Mouse (Mus musculus) bone marrow macrophage, adult 2 months (primary cell): ENCODE results near the gene Olfr317. TPM values are rescaled to one million over a fixed set of nuclear protein-coding genes. Genes with fewer than 3 reads are reported as not detected.
"Not testable (repeated sequence)": the region's sequence is repeated elsewhere in the genome, so short reads cannot be mapped to it uniquely, and the experiment has no call there.

Experiments
- H3K27ac ChIP-seq: 2 replicates; pipeline ENCODE4 v1.5.1; 2012; ENCODE audit warnings: low read depth, low read length; ENCODE audit not compliant: insufficient read depth
- H3K4me1 ChIP-seq: 2 replicates; pipeline ENCODE4 v1.6.1; 2012; ENCODE audit warnings: low read length; ENCODE audit not compliant: control insufficient read depth, insufficient read depth
- H3K4me3 ChIP-seq: 2 replicates; pipeline ENCODE4 v1.5.1; 2012; ENCODE audit warnings: mild to moderate bottlenecking, low read length, moderate library complexity; ENCODE audit not compliant: insufficient read depth
- CTCF ChIP-seq: IDR thresholded peaks from 2 replicates; pipeline ENCODE4 v1.5.1; 2012; ENCODE audit warnings: low read depth, mild to moderate bottlenecking, low read length, moderate library complexity
- POLR2A ChIP-seq: IDR thresholded peaks from 2 replicates; pipeline ENCODE4 v1.6.1; 2012; ENCODE audit warnings: mild to moderate bottlenecking, low read depth, low read length, borderline replicate concordance
- polyA plus RNA-seq: library from polyadenylated mRNA; stranded (reverse); fragments of >200 nt; gene quantifications from 2 replicates; pipeline ENCODE4 v1.2.4, GENCODE M21; 2012; ENCODE audit not compliant: missing spikeins, insufficient read depth, insufficient read length

Olfr317 gene
- polyA plus RNA-seq, result not detected in 2 replicates

GRCm38 (mm10) chr11:58738792-58739262 is at the start of gene Olfr317:
Gene Olfr317, minus strand, starts transcription at chr11:58739212.
- no peak within 1 kb of the TSS for H3K27ac ChIP-seq
- H3K4me3 ChIP-seq, result no peak within 1 kb of the TSS
- no peak for TF ChIP-seq POLR2A
- no peak for TF ChIP-seq CTCF
- H3K4me1 ChIP-seq, result no peaks in the 10 kb centered on the region

GRCm38 (mm10) chr11:58788346-58788745 is 49.3 kb upstream of the Olfr317 start:
- no peak for TF ChIP-seq POLR2A
- no peak for TF ChIP-seq CTCF
- H3K27ac ChIP-seq, result no peak overlapping the region
- H3K4me3 ChIP-seq, result no peak overlapping the region
- H3K4me1 ChIP-seq, result peaks cover 4% of the 10 kb centered on the region; the same call in 1 of the 2 replicates

DNA sequence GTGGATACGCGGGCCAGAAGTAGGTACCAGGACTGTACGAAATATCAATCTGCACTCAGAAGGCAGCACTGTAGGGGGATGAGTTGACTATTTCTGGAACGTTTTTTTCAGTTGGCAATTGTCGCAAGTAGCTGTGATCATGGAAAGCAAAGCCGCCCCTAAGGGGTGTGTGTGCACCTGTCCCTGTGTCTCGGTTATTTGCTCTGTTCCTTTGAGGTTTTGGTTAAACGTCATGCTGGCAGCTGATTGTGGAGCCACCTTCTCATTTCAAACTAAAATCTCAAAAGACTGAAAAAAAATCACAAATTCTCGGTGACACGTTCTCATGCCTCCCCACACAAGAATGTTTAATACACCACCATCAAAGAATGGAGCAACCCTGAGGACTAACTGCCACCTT is 48.6 kb upstream of the Olfr317 start:
- TF ChIP-seq POLR2A (no peak), CTCF (no peak)

GRCm38 (mm10) chr11:58784182-58784581 is 45.2 kb upstream of the Olfr317 start:
- no peak for TF ChIP-seq CTCF
- no peak for TF ChIP-seq POLR2A
- Histone ChIP-seq H3K4me1 (no peaks in the 10 kb centered on the region), H3K27ac (no peak overlapping the region), H3K4me3 (no peak overlapping the region)

More for the DNA sequence above, 48.6 kb upstream of the Olfr317 start:
- Histone ChIP-seq H3K27ac (no peak overlapping the region), H3K4me3 (no peak overlapping the region), H3K4me1 (peaks cover 4% of the 10 kb centered on the region; the same call in 1 of the 2 replicates)

DNA sequence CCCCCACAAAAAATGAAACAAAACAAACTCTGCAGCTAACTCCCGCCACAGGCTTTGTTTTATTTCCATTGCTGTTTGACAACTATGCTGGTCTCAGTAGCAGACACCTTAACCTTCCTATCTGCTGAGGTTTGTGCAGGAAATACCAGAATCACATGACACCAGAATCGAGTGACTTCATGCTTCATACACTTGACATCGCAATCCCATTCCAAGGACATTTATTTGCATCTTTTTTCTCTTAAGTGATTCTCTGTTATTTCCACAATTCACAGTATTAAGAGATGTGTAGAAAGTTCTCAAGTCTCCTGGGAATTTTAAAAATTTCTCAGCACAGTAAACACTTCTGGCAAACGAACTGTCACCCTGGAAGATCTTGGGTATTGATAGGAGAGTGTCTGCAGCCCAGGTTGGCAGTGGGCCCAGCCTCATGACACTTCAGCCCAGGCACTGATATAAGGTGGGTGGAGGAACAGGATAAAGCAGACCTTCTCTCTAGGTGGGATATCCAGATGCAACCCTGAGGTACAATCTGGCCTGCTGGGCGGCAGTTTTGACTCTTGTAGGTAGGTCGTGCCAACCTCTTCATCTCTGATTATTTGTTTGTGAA is 43.6 kb upstream of the Olfr317 start, which contains the start of gene Olfr314:
Olfr314 (plus strand) TSS at position 473 of the 610 bp plus-strand sequence.
- Histone ChIP-seq H3K4me1 (no peaks in the 10 kb centered on the region), H3K4me3 (no peak within 1 kb of the TSS), H3K27ac (no peak within 1 kb of the TSS)
- TF ChIP-seq POLR2A, result no peak
- TF ChIP-seq CTCF, result no peak

DNA sequence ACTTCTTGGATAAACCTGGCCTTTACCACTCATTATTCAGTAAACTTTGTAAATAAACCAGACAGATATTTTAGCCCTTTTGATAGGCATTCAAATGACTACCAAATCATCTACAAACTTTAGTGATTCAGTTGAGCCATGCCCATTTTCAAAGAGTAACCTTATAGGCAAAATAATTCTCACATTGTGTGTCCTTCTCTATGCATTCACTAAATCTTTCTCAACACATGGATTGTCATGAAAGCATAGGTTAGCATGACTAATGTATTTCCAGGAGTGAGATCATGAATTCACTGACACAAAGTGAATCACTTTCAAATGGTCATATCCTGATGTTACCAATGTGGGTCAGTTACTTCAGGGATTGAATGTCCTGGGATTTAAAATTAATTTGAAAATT is 33.9 kb upstream of the Olfr317 start, which contains the start of gene Olfr315:
Olfr315 (plus strand) TSS at position 301 of the 400 bp plus-strand sequence.
- Histone ChIP-seq H3K27ac (no peak within 1 kb of the TSS), H3K4me3 (no peak within 1 kb of the TSS), H3K4me1 (no peaks in the 10 kb centered on the region)
- no peak for TF ChIP-seq CTCF
- no peak for TF ChIP-seq POLR2A

GRCm38 (mm10) chr11:58752434-58752833 is 13.4 kb upstream of the Olfr317 start, which contains the start of gene Olfr316:
Gene Olfr316, plus strand, starts transcription at chr11:58752734.
- no peak within 1 kb of the TSS for H3K27ac ChIP-seq
- TF ChIP-seq POLR2A (no peak), CTCF (no peak)

DNA sequence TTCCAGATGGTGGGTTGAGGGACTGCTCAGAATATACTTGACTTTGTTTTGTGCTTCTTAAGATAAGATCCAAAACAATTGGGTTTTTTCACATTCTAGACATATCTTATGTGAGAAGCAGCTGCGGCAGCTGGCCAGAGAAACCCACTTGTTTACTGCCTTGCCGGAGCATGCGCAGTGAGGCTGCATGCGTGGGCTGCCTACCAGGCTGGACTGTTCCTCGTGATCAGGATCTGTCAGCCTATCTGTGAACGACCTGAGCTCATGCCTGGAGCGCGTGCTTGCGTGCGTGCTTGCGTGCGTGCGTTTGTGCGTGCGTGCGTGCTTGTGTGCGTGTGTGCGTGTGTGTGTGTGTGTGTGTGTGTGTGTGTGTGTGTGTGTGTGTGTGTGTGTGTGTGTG is 12.1 kb upstream of the Olfr317 start:
- not testable (repeated sequence) for H3K27ac ChIP-seq, H3K4me3 ChIP-seq, H3K4me1 ChIP-seq

More at GRCm38 (mm10) chr11:58752434-58752833, 13.4 kb upstream of the Olfr317 start, which contains the start of gene Olfr316:
- Histone ChIP-seq H3K4me3 (no peak within 1 kb of the TSS), H3K4me1 (no peaks in the 10 kb centered on the region)

DNA sequence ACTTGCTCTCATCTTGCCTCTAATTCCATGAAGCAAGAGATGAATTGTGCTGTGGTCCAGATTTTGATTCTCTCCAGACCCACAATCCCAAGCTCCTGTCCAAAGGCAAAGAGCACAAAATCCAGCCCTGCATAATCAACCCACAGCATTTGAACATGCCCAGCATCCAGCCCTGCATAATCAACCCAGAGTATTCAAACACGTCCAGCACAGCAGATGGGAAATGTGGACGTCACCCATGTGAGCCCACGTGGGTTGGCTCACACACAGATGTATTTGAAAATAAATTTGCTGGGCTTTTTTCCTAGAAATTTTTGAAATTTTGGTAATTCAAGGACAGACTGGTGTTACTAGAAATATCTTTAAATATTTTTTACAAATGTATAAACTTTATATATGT is 5.6 kb downstream of the Olfr317 start:
- TF ChIP-seq POLR2A (no peak), CTCF (no peak)
- no peak overlapping the region for H3K4me3 ChIP-seq
- H3K4me1 ChIP-seq, result no peaks in the 10 kb centered on the region
- H3K27ac ChIP-seq, result no peak overlapping the region

GRCm38 (mm10) chr11:58727896-58728650 is 10.9 kb downstream of the Olfr317 start:
- H3K27ac ChIP-seq, H3K4me1 ChIP-seq, H3K4me3 ChIP-seq: not testable (repeated sequence)
